Mouse (Mus musculus) megakaryocyte, embryonic 14.5 days (primary cell): ENCODE data around the gene Ociad1.

Experiments
- FLI1 ChIP-seq: IDR thresholded peaks from 2 replicates; pipeline ENCODE4 v1.6.1; 2012; ENCODE audit warnings: low read length, inconsistent platforms, mixed read lengths
- GATA1 ChIP-seq: IDR thresholded peaks from 3 replicates; pipeline ENCODE4 v1.6.1; 2012; ENCODE audit warnings: mixed read lengths, low read length, inconsistent platforms, borderline replicate concordance

GRCm38 (mm10) chr5:73301601-73302307 lies 9.2 kb downstream of the Ociad1 start:
- TF ChIP-seq GATA1 (no peak), FLI1 (no peak)
